37 mouse cellular contexts compared by ENCODE assay signal in the genomic region with DNA sequence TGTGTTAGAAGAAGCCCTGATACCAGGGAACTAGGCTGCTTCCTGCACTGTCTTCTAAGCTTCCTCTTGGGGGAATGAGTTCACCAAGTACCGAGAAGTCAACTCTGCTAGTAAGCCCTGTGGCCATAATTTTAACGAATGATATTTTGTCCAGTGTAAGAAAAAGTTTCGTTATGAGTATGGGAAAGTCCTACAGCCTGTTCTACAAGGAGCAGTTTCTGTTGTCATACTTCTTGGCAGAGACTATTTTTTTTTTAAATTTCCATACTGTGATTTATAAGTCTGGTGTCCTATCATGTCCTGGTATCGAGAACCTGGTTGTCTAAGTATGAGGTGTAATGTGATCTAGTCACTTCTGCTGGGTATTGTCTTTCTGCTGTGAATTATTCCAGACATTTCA. TPM values are rescaled to one million over a fixed set of nuclear protein-coding genes. Genes with fewer than 3 reads are reported as not detected.
"Had no signal": no experiment of that assay in that cellular context is flagged by ENCODE, and none has a peak within 500 bp of the region (broad histone marks: within the 10 kb centered on the region; RNA-seq: fewer than 3 reads in every experiment).

No protein-coding gene starts in this region.

- H3K27ac ChIP-seq: heart, embryonic 10.5 days; heart, embryonic 13.5 days; heart, embryonic 15.5 days; hindbrain, embryonic 10.5 days; hindbrain, embryonic 12.5 days; hindbrain, embryonic 13.5 days; hindbrain, embryonic 14.5 days; hindbrain, embryonic 15.5 days; hindbrain, postnatal 0 days; intestine, embryonic 15.5 days; kidney, embryonic 15.5 days; layer of hippocampus, adult 2 months had no signal

- H3K4me2 ChIP-seq: heart, embryonic 11.5 days; heart, embryonic 12.5 days; heart, embryonic 13.5 days; heart, embryonic 15.5 days; hindbrain, embryonic 12.5 days; hindbrain, embryonic 13.5 days; hindbrain, embryonic 14.5 days; hindbrain, embryonic 15.5 days; intestine, embryonic 15.5 days; kidney, embryonic 15.5 days had no signal

- H3K4me1 ChIP-seq: heart, embryonic 10.5 days; heart, embryonic 12.5 days; heart, embryonic 13.5 days; heart, embryonic 15.5 days; hindbrain, embryonic 10.5 days; hindbrain, embryonic 12.5 days; hindbrain, embryonic 13.5 days; hindbrain, embryonic 15.5 days; intestine, embryonic 15.5 days; kidney, embryonic 15.5 days had no signal

- ATAC-seq: hindbrain, embryonic 16.5 days; hindbrain, postnatal 0 days; inflammation-experienced regulatory T-cells, adult 6 months; intestine, embryonic 15.5 days; intestine, embryonic 16.5 days; intestine, postnatal 0 days had no signal

- H3K4me3 ChIP-seq: heart, embryonic 10.5 days; heart, embryonic 12.5 days; heart, embryonic 13.5 days; heart, embryonic 15.5 days; hindbrain, embryonic 10.5 days; hindbrain, embryonic 12.5 days; hindbrain, embryonic 13.5 days; hindbrain, embryonic 15.5 days; intestine, embryonic 15.5 days; kidney, embryonic 15.5 days; layer of hippocampus, adult 2 months had no signal

- H3K9me3 ChIP-seq: heart, embryonic 10.5 days; heart, embryonic 12.5 days; heart, embryonic 13.5 days; heart, embryonic 15.5 days; hindbrain, embryonic 10.5 days; hindbrain, embryonic 12.5 days; hindbrain, embryonic 13.5 days; hindbrain, embryonic 15.5 days; intestine, embryonic 15.5 days; kidney, embryonic 15.5 days had no signal

- H3K9ac ChIP-seq: heart, embryonic 12.5 days; heart, embryonic 13.5 days; heart, embryonic 15.5 days; hindbrain, embryonic 12.5 days; hindbrain, embryonic 13.5 days; hindbrain, embryonic 14.5 days; hindbrain, embryonic 15.5 days; intestine, embryonic 15.5 days; kidney, embryonic 15.5 days had no signal

- H3K36me3 ChIP-seq: heart, embryonic 10.5 days; heart, embryonic 12.5 days; heart, embryonic 13.5 days; heart, embryonic 15.5 days; hindbrain, embryonic 10.5 days; hindbrain, embryonic 12.5 days; hindbrain, embryonic 13.5 days; hindbrain, embryonic 15.5 days; intestine, embryonic 15.5 days; kidney, embryonic 15.5 days had no signal

- H3K27me3 ChIP-seq: heart, embryonic 12.5 days; heart, embryonic 13.5 days; heart, embryonic 15.5 days; hindbrain, embryonic 12.5 days; hindbrain, embryonic 13.5 days; hindbrain, embryonic 15.5 days; intestine, embryonic 15.5 days; kidney, embryonic 15.5 days had no signal

- DNase-seq: heart, postnatal 10 days; heart, postnatal 14 days; heart, postnatal 36 days; heart, postnatal 4 days; kidney, adult 11 months; kidney, adult 18-20 months; kidney, adult 8-10 months; kidney, adult 9 months; kidney, postnatal 10 days; kidney, postnatal 14 days; kidney, postnatal 25 days; kidney, postnatal 36 days; kidney, postnatal 4 days; layer of hippocampus, adult 9-11 months; layer of hippocampus, postnatal 36 days had no signal

RNA-seq across cellular contexts. Expression of a gene that starts 38.2 kb away (rescaled TPM):
- total RNA-seq: heart, adult 8-10 months; heart, postnatal 25 days; heart, postnatal 36 days; hematopoietic stem cell, adult 5-6 weeks had no signal
- polyA plus RNA-seq: inflammation-experienced regulatory T-cells, adult 6 months; large intestine, adult 2 months had no signal
